Mouse (Mus musculus): ENCODE results near the gene Cpxm2. TPM values are rescaled to one million over a fixed set of nuclear protein-coding genes. Genes with fewer than 3 reads are reported as not detected.

Cpxm2 gene
- polyA plus RNA-seq, 1 experiment from 2014 or later: 79.0 TPM

GRCm38 (mm10) chr7:132012969-132013679, 141.4 kb downstream of the Cpxm2 start:
- ATAC-seq (ENCODE audit: insufficient number of reproducible peaks, low FRiP score, low TSS enrichment, low read depth): no peak
- Histone ChIP-seq H3K27me3 (no peaks in the 10 kb centered on the region), H3K4me2 (no peak overlapping the region), H3K9ac (no peak overlapping the region), H3K27ac (no peak overlapping the region), H3K4me1 (no peaks in the 10 kb centered on the region; the same call in 1 of the 2 replicates), H3K36me3 (no peaks in the 10 kb centered on the region), H3K4me3 (no peak overlapping the region), H3K9me3 (no peaks in the 10 kb centered on the region)
- WGBS: 25% methylated on average over 1 of the region's 1 CpGs

- Histone ChIP-seq H3K36me3 (no peaks in the 10 kb centered on the region), H3K9ac (no peak overlapping the region), H3K9me3 (no peaks in the 10 kb centered on the region), H3K27ac (no peak overlapping the region), H3K4me1 (no peaks in the 10 kb centered on the region; the same call in 1 of the 2 replicates), H3K4me3 (no peak overlapping the region), H3K4me2 (no peak overlapping the region), H3K27me3 (no peaks in the 10 kb centered on the region)
- 49% methylated on average over 7 of the region's 7 CpGs for WGBS
- no peak for ATAC-seq (ENCODE audit: insufficient number of reproducible peaks, low FRiP score, low TSS enrichment, low read depth)
Measured at GRCm38 (mm10) chr7:132009002-132009401, 145.5 kb downstream of the Cpxm2 start.

GRCm38 (mm10) chr7:132005996-132006696, 148.4 kb downstream of the Cpxm2 start:
- H3K4me1 ChIP-seq: no peaks in the 10 kb centered on the region; the same call in 1 of the 2 replicates
- H3K9ac ChIP-seq: no peak overlapping the region
- 45% methylated on average over 14 of the region's 14 CpGs for WGBS
- no peak for ATAC-seq (ENCODE audit: insufficient number of reproducible peaks, low FRiP score, low TSS enrichment, low read depth)
- no peaks in the 10 kb centered on the region for H3K9me3 ChIP-seq
- no peak overlapping the region for H3K4me3 ChIP-seq
- H3K4me2 ChIP-seq: no peak overlapping the region
- no peaks in the 10 kb centered on the region for H3K27me3 ChIP-seq
- H3K27ac ChIP-seq: no peak overlapping the region
- H3K36me3 ChIP-seq: no peaks in the 10 kb centered on the region

- no peaks in the 10 kb centered on the region for H3K27me3 ChIP-seq
- H3K9ac ChIP-seq: no peak overlapping the region
- no peaks in the 10 kb centered on the region for H3K4me1 ChIP-seq
- H3K9me3 ChIP-seq: no peaks in the 10 kb centered on the region
- no peaks in the 10 kb centered on the region for H3K36me3 ChIP-seq
- no peak for ATAC-seq (ENCODE audit: insufficient number of reproducible peaks, low FRiP score, low TSS enrichment, low read depth)
- H3K27ac ChIP-seq: no peak overlapping the region
- WGBS: 68% methylated on average over 3 of the region's 3 CpGs
- no peak overlapping the region for H3K4me3 ChIP-seq
- no peak overlapping the region for H3K4me2 ChIP-seq
Measured at GRCm38 (mm10) chr7:131992873-131993272, 161.7 kb downstream of the Cpxm2 start.

- H3K4me2 ChIP-seq: no peak overlapping the region
- no peaks in the 10 kb centered on the region for H3K36me3 ChIP-seq
- H3K27ac ChIP-seq: no peak overlapping the region
- H3K9me3 ChIP-seq: no peaks in the 10 kb centered on the region
- H3K27me3 ChIP-seq: no peaks in the 10 kb centered on the region
- no peak overlapping the region for H3K9ac ChIP-seq
- H3K4me3 ChIP-seq: no peak overlapping the region
- 48% methylated on average over 1 of the region's 1 CpGs for WGBS
- H3K4me1 ChIP-seq: no peaks in the 10 kb centered on the region
- ATAC-seq (ENCODE audit: insufficient number of reproducible peaks, low FRiP score, low TSS enrichment, low read depth): no peak
Measured at GRCm38 (mm10) chr7:131992226-131992625, 162.3 kb downstream of the Cpxm2 start.

- ATAC-seq (ENCODE audit: insufficient number of reproducible peaks, low FRiP score, low TSS enrichment, low read depth): no peak
- Histone ChIP-seq H3K4me1 (no peaks in the 10 kb centered on the region), H3K27ac (no peak overlapping the region), H3K4me2 (no peak overlapping the region), H3K9me3 (no peaks in the 10 kb centered on the region), H3K4me3 (no peak overlapping the region), H3K27me3 (no peaks in the 10 kb centered on the region), H3K9ac (no peak overlapping the region), H3K36me3 (no peaks in the 10 kb centered on the region)
- 14% methylated on average over 6 of the region's 6 CpGs for WGBS
Measured at GRCm38 (mm10) chr7:131989056-131989455, 165.5 kb downstream of the Cpxm2 start.

Other genes starting within 250 kb of the Cpxm2 start
- gene Gpr26, start 188.3 kb downstream of the Cpxm2 start, polyA plus RNA-seq (2015; fragmentation: Nextera tagmentation; extraction: Ambion mirVana): not detected in 2 replicates
- gene Chst15, start 162.5 kb upstream of the Cpxm2 start, polyA plus RNA-seq (2015; fragmentation: Nextera tagmentation; extraction: Ambion mirVana): 22.4 and 24.9 TPM in 2 replicates